Mouse (Mus musculus) right cerebral cortex, postnatal 10 days (tissue): ENCODE measurements around the gene Mmp25.

Source experiments
- DNase-seq, 2 experiments: peaks; one replicate each; pipeline ENCODE4 v3.0.0; 2021; ENCODE audit warnings: low spot score in 2 of 2

Mmp25 gene

GRCm38 (mm10) chr17:23644613-23645495 is at the start of gene Mmp25:
Mmp25 (minus strand) TSS chr17:23645277.
- DNase-seq, result no peak

- DNase-seq, result no peak
These were observed 49.4 kb upstream of the Mmp25 start for GRCm38 (mm10) chr17:23694491-23694890.

DNA sequence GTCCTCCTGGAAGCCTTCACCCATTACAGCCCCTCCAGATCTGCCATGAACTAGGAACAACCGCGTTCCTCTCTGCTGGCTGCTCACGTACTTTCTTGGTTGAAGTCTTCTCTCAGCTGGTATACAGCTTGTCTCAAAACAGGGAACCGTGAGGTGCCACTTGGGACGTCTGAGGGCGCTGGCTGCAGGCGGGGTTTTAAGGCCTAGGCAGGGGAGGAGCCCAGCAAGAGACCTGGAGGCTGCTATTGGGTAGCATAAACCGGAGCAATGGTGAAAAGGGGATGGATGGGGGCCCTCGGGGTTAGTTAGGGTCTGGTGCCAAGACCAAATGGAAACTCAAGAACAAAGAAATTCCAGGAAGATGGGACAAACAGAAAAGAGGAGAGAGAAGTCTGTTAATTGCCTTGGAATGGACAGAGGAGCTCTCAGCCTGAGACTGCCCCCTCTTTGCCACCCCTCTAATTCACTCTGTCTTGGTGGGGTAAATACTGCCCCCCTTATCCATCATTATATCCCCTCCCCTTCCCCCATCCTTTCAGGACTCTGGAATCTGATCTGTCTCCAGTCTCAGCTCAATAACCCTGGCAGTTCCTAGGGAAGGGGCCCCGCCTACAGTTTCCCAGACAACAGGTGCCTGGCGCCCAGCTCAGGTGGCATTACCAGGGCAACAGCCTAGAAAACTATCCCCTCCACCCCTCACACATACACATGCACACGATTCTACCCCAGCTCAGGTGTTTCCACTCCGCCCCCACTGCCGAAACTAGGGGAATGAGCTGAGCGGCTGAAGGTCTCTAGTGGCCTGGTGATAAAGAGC is 39.0 kb upstream of the Mmp25 start, which contains the start of gene Cldn9:
Gene Cldn9, minus strand, starts transcription at position 171 of the 817 bp plus-strand sequence.
- no peak for DNase-seq

GRCm38 (mm10) chr17:23683226-23683625 is 38.1 kb upstream of the Mmp25 start:
- DNase-seq, result no peak

- no peak for DNase-seq
These were observed 37.5 kb upstream of the Mmp25 start for GRCm38 (mm10) chr17:23682530-23682929.

DNA sequence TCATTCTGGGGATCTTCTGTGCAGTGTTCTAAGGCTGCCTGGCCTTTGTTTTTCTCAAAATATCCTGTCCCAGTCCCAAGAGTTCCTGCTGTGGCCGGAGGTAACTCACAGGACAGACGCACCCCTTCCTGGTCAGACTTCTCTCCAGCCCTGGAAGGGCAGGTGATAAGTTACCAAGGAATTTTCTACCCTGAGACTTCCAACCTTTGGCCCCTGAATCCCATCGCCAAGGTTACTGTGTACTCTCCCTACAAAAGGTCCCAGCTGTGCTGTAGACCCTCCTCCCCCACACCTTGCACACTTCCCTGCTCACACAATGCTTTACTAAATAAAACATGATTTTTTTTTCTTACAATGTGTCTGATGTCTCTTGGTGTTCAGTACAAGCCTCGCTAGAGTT is 37.0 kb upstream of the Mmp25 start:
- no peak for DNase-seq

- no peak for DNase-seq
These were observed 36.0 kb upstream of the Mmp25 start for GRCm38 (mm10) chr17:23681086-23681485.

DNA sequence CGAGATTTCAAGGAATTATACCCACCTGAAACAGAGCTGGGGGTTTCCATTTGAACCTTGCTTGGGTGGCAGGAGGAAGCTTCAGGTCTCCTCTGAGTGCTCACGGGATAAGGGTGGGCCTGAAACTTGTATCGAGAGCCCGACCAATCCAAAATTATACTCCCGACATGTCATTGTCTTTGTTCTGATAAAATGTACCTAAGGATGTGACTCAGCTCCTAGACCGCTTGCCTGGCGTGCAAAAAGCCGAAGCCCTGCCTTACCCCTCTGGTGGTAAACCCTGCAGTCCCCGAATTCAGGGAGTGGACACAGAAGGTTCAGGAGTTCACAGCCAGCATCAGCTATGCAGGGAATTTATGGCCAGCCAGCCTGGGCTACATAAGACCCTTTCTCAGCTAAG is 35.3 kb upstream of the Mmp25 start:
- no peak for DNase-seq

- DNase-seq, result peak in 1 of 2 experiments; percentile 22
These were observed 34.2 kb upstream of the Mmp25 start, which contains the start of gene Cldn6 for GRCm38 (mm10) chr17:23679127-23679835. Cldn6 (plus strand) TSS chr17:23679249.

DNA sequence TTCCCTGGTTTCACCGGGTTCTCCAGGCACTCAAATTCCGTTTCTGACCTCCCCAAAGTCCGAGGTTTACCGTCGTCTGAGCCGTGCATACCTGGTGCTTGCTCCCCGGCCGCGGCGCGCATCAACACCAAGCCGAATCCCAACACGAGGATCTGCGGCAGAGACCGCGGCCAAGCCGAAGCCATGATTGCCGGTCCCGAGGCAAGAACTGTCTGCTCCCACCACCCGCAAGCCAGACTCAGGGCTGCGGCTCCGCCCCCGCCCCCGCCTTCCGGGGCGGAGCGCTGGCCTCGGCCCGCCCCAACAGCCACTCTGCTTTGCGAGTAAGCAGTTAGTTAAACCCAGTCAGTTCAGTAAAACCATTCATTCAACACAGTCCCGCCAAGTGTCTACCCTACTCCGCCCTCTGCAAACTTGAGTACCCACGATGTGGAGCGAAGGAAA is 32.2 kb upstream of the Mmp25 start, which contains the start of gene Tnfrsf12a:
Gene Tnfrsf12a, minus strand, starts transcription at position 233 of the 444 bp plus-strand sequence.
- DNase-seq, result peak; percentile 80 to 82

- peak in 1 of 2 experiments; percentile 31 for DNase-seq
These were observed 31.5 kb upstream of the Mmp25 start for GRCm38 (mm10) chr17:23676473-23677031.

DNA sequence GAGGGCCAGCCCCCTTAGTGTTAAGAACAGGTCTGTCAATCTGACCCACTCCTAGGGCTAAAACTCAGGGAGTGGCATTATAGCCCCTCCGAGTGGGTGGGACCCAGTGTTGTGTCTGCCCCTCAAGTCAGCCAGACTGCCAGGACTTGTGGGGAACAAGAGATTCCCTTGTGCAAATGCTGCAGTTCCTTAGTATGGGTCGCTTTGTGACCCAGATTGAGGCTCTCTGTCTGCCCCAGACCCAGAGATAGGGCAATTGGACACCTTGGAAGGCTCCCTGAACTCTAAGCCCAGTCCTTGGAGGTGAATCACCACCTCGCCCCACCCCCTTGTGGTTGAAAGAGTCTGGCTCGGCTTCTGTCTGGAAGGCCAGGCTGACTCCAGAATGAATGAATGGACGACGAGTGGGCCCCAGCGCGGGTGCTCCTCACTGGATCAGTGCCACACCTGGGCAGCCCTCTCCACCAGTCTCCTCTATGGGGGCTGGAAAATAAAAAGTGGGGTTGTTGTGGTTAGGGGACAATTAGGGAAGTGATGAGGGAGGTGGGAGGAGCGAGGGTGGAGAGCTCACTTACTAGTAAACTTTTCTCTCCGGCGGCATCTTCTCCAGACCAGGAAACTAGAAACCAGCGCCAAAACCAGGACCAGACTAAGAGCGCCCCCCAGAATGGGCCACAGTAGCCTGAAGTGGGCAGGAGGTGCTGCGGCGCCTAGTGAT is 30.6 kb upstream of the Mmp25 start:
- DNase-seq, result no peak

- peak in 1 of 2 experiments; percentile 44 for DNase-seq
These were observed 30.1 kb upstream of the Mmp25 start for GRCm38 (mm10) chr17:23675127-23675526.

DNA sequence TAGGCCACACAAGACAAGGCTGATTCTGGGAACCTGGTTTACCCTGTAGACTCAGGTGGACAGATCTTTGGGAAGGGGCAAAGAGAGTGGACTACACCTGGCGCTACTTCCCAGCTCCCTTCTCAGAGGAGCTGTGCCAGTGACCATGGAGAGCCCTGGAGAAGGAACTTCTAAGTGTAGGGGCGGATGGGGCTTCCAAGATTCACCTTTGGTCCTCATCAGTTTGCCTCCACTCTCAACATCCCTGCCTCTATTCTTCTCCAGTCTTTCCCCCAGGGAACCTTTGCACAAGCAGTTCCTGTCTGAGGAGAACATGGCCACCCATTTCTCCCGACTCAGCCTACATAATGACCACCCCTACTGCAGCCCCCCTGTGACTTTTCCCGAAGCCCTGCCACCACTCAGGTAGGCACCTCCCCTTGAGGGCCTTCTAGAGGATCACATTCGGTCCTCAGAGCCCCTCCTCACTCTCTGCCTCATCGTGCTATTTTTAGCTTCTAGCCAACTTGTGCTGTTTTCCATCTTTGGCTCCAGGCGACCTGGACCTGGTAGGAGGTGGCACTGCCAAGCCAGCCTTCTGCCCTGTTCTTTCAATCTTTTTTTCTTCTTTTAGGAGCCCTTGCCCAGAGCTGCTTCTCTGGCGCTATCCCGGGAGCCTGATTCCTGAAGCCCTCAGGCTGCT is 29.3 kb upstream of the Mmp25 start:
- peak in 1 of 2 experiments; percentile 44 for DNase-seq

DNA sequence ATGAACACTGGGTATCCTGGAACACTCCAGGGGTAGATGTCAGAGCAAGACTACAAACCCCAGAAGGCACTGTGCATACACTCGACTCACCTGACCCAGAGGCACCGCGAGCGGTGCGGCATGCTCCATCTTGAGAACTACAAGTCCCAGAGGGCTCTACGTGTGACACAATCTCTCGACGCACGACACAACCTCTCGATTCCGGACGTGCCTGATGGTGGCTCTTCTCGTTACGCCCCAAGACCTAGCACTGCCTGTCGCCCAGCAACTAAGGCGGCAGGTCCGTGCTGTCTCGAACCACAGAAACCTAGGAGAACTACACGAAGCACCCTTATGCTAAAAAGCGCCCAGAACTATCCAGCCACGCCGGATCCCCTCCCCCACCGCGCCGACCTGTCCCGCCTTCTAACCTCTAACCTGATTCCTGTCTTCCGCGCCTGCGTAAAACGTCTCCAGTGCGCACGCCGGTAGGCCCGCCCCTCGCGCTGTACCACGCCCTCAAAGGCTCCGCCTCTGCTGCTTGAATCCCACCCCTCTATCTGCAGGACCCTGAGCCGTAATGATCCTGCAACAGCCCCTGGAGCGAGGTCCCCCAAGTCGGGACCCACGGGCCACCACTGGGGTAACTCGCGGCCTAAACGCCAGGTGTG is 28.5 kb upstream of the Mmp25 start, which contains the start of the genes Hcfc1r1 and Thoc6:
Gene Hcfc1r1, plus strand, starts transcription at position 173 of the 650 bp plus-strand sequence.
Gene Thoc6, minus strand, starts transcription at position 459 of the 650 bp plus-strand sequence.
- peak; percentile 95 to 97 for DNase-seq

GRCm38 (mm10) chr17:23672761-23673160 is 27.7 kb upstream of the Mmp25 start:
- DNase-seq, result no peak

DNA sequence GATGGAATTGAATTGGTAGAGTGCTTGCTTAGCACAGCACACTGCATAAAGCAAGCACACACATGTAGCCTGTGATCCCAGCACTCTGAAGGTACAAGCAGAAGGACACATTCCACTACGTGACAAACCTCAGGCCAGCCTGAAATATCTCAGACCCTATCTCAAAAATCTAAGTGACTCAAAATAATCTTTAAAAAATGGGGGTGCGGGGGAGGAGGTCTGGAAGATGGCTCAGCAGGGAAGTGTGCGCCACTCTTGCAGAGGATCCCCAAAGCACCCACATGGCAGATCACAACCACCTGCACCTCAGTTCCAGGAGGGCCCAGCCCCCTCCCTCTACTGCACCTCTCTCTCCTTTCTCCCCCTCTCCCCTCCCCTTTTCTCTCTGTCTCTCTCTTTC is 26.4 kb upstream of the Mmp25 start:
- DNase-seq, result peak in 1 of 2 experiments; percentile 20

DNA sequence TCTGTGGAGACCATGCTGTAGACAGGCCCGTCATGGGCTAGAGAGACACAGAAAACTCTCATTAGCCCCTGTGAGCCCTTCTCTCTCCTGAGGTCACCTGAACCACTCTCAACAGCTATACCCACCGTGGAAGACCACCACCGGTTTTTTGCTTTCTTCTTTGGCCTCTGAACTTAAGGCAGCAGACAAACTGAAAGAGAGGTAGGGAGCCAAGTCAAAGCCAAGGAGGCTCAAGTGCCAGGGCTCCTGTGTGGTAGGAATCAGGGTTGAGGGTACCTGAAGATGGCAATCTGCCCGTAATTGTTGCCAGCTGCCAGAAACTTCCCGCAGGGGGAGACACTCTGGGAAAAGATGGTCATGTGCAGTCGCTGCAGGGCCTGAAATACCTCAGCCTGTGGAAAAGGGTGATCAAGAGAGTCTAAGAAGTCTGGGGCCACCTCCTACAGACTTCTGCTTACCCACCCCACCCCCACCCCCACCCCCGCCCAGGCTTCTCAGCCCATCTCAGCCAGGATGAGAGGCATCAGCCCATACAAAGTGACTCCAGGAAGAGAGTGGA is 25.5 kb upstream of the Mmp25 start:
- DNase-seq, result no peak

GRCm38 (mm10) chr17:23665511-23665910 is 20.4 kb upstream of the Mmp25 start:
- DNase-seq, result no peak
